Mouse (Mus musculus): ENCODE measurements around the gene Gm20604. TPM values are rescaled to one million over a fixed set of nuclear protein-coding genes. Genes with fewer than 3 reads are reported as not detected.

Gm20604 gene
- total RNA-seq, 2 experiments from 2014 or later = 4.6 to 5.6 TPM

- intact Hi-C loops (cut with DNase I) = no loop called here
Measured at GRCm38 (mm10) chr12:102710851-102711375, 47.6 kb downstream of the Gm20604 start.

GRCm38 (mm10) chr12:102709896-102710295 is 48.6 kb downstream of the Gm20604 start:
- DNase-seq = no peak
- intact Hi-C loops (cut with DNase I) = loop anchor here (2.0 kb wide), 1 partner anchor 187 kb away; no protein-coding TSS in a partner anchor

More at GRCm38 (mm10) chr12:102710851-102711375, 47.6 kb downstream of the Gm20604 start:
- no peak for DNase-seq

- DNase-seq = peak; percentile 31 to 63
- intact Hi-C loops (cut with DNase I) = loop anchor here (2.0 kb wide), 1 partner anchor 185 kb away; no protein-coding TSS in a partner anchor
Measured at GRCm38 (mm10) chr12:102708220-102708619, 50.3 kb downstream of the Gm20604 start.

- DNase-seq = no peak
- intact Hi-C loops (cut with DNase I) = no loop called here
Measured at GRCm38 (mm10) chr12:102706833-102707463, 51.5 kb downstream of the Gm20604 start.

- intact Hi-C loops (cut with DNase I) = loop anchor here (2.0 kb wide), 1 partner anchor 127 kb away; no protein-coding TSS in a partner anchor
- no peak for DNase-seq
Measured at GRCm38 (mm10) chr12:102705906-102706640, 52.4 kb downstream of the Gm20604 start.

GRCm38 (mm10) chr12:102705216-102705871 is 53.1 kb downstream of the Gm20604 start:
- intact Hi-C loops (cut with DNase I) = loop anchor here (2.0 kb wide), 1 partner anchor 127 kb away; no protein-coding TSS in a partner anchor
- peak; percentile 92 to 93 for DNase-seq

- peak; percentile 67 to 77 for DNase-seq
- intact Hi-C loops (cut with DNase I) = loop anchor here (2.0 kb wide), 1 partner anchor 126 kb away; no protein-coding TSS in a partner anchor
Measured at GRCm38 (mm10) chr12:102704457-102705198, 53.8 kb downstream of the Gm20604 start, which contains the start of gene Itpk1. Itpk1 (minus strand) TSS chr12:102704930.

- intact Hi-C loops (cut with DNase I) = loop anchor here (2.0 kb wide), 2 partner anchors 21 to 125 kb away; no protein-coding TSS in a partner anchor
Measured at GRCm38 (mm10) chr12:102703921-102704408, 54.5 kb downstream of the Gm20604 start.

GRCm38 (mm10) chr12:102703441-102703840 is 55.0 kb downstream of the Gm20604 start:
- DNase-seq = no peak
- intact Hi-C loops (cut with DNase I) = loop anchor here (2.0 kb wide), 1 partner anchor 21 kb away; no protein-coding TSS in a partner anchor

More at GRCm38 (mm10) chr12:102703921-102704408, 54.5 kb downstream of the Gm20604 start:
- no peak for DNase-seq

GRCm38 (mm10) chr12:102703111-102703412 is 55.4 kb downstream of the Gm20604 start:
- peak; percentile 30 to 47 for DNase-seq

GRCm38 (mm10) chr12:102702356-102703110 is 55.9 kb downstream of the Gm20604 start:
- intact Hi-C loops (cut with DNase I) = loop anchor here (2.0 kb wide), 1 partner anchor 20 kb away; no protein-coding TSS in a partner anchor
- peak; percentile 79 to 91 for DNase-seq

More at GRCm38 (mm10) chr12:102703111-102703412, 55.4 kb downstream of the Gm20604 start:
- intact Hi-C loops (cut with DNase I) = loop anchor here (2.0 kb wide), 1 partner anchor 20 kb away; no protein-coding TSS in a partner anchor

GRCm38 (mm10) chr12:102701691-102702207 is 56.7 kb downstream of the Gm20604 start:
- intact Hi-C loops (cut with DNase I) = loop anchor here (2.0 kb wide), 1 partner anchor 19 kb away; no protein-coding TSS in a partner anchor
- DNase-seq = no peak

- no peak for DNase-seq
- intact Hi-C loops (cut with DNase I) = no loop called here
Measured at GRCm38 (mm10) chr12:102700453-102700852, 58.0 kb downstream of the Gm20604 start.

- intact Hi-C loops (cut with DNase I) = no loop called here
Measured at GRCm38 (mm10) chr12:102699156-102699555, 59.3 kb downstream of the Gm20604 start.

GRCm38 (mm10) chr12:102698089-102698684 is 60.3 kb downstream of the Gm20604 start:
- intact Hi-C loops (cut with DNase I) = no loop called here
- DNase-seq = no peak

More at GRCm38 (mm10) chr12:102699156-102699555, 59.3 kb downstream of the Gm20604 start:
- no peak for DNase-seq

- intact Hi-C loops (cut with DNase I) = no loop called here
- DNase-seq = no peak
Measured at GRCm38 (mm10) chr12:102697381-102697780, 61.1 kb downstream of the Gm20604 start.

GRCm38 (mm10) chr12:102696635-102697354 is 61.7 kb downstream of the Gm20604 start:
- no peak for DNase-seq
- intact Hi-C loops (cut with DNase I) = no loop called here
